Mouse (Mus musculus): ENCODE measurements around the gene 1110032A03Rik. TPM values are rescaled to one million over a fixed set of nuclear protein-coding genes. Genes with fewer than 3 reads are reported as not detected.

Gene 1110032A03Rik
- polyA plus RNA-seq, 1 experiment from 2014 or later, result 19.9 TPM

GRCm38 (mm10) chr9:50809146-50809545, 33.8 kb upstream of the 1110032A03Rik start:
- WGBS, result 93% methylated on average over 13 of the region's 13 CpGs
- Histone ChIP-seq H3K9me3 (replicated peaks) (no peaks in the 10 kb centered on the region), H3K4me1 (replicated peaks) (peaks cover 5% of the 10 kb centered on the region), H3K36me3 (peaks cover 80% of the 10 kb centered on the region), H3K27ac (ENCODE audit: poor library complexity, severe bottlenecking) (no peak overlapping the region), H3K27me3 (replicated peaks) (no peaks in the 10 kb centered on the region), H3K4me3 (no peak overlapping the region), H3K4me2 (no peak overlapping the region), H3K9ac (no peak overlapping the region)
- ATAC-seq (ENCODE audit: insufficient number of reproducible peaks, low FRiP score), result no peak

GRCm38 (mm10) chr9:50808471-50808870, 33.2 kb upstream of the 1110032A03Rik start:
- no peak overlapping the region for H3K9ac ChIP-seq

GRCm38 (mm10) chr9:50803055-50803671, 27.8 kb upstream of the 1110032A03Rik start:
- Histone ChIP-seq H3K27ac (ENCODE audit: poor library complexity, severe bottlenecking) (no peak overlapping the region), H3K9me3 (replicated peaks) (no peaks in the 10 kb centered on the region), H3K36me3 (peaks cover 76% of the 10 kb centered on the region), H3K4me1 (replicated peaks) (no peaks in the 10 kb centered on the region), H3K4me2 (no peak overlapping the region), H3K27me3 (replicated peaks) (no peaks in the 10 kb centered on the region), H3K9ac (no peak overlapping the region), H3K4me3 (no peak overlapping the region)
- WGBS, result 72% methylated on average over 7 of the region's 7 CpGs
- ATAC-seq (ENCODE audit: insufficient number of reproducible peaks, low FRiP score), result peak; percentile 91

More at GRCm38 (mm10) chr9:50808471-50808870, 33.2 kb upstream of the 1110032A03Rik start:
- Histone ChIP-seq H3K4me1 (replicated peaks) (peaks cover 5% of the 10 kb centered on the region), H3K9me3 (replicated peaks) (no peaks in the 10 kb centered on the region), H3K27ac (ENCODE audit: poor library complexity, severe bottlenecking) (no peak overlapping the region), H3K4me2 (no peak overlapping the region), H3K27me3 (replicated peaks) (no peaks in the 10 kb centered on the region), H3K4me3 (no peak overlapping the region), H3K36me3 (peaks cover 80% of the 10 kb centered on the region)
- no peak for ATAC-seq (ENCODE audit: insufficient number of reproducible peaks, low FRiP score)
- 88% methylated on average over 6 of the region's 6 CpGs for WGBS

- no peak overlapping the region for H3K4me2 ChIP-seq
- no peaks in the 10 kb centered on the region for H3K9me3 ChIP-seq (replicated peaks)
- no peaks in the 10 kb centered on the region for H3K4me1 ChIP-seq (replicated peaks)
- no peak for ATAC-seq (ENCODE audit: insufficient number of reproducible peaks, low FRiP score)
- H3K36me3 ChIP-seq, result peaks cover 65% of the 10 kb centered on the region
- H3K9ac ChIP-seq, result no peak overlapping the region
- H3K27me3 ChIP-seq (replicated peaks), result no peaks in the 10 kb centered on the region
- WGBS, result 51% methylated on average over 2 of the region's 2 CpGs
- H3K27ac ChIP-seq (ENCODE audit: poor library complexity, severe bottlenecking), result no peak overlapping the region
- H3K4me3 ChIP-seq, result no peak overlapping the region
Measured at GRCm38 (mm10) chr9:50800985-50801384, 25.7 kb upstream of the 1110032A03Rik start.

GRCm38 (mm10) chr9:50798368-50798767, 23.0 kb upstream of the 1110032A03Rik start:
- Histone ChIP-seq H3K27ac (ENCODE audit: poor library complexity, severe bottlenecking) (no peak overlapping the region), H3K27me3 (replicated peaks) (no peaks in the 10 kb centered on the region), H3K4me2 (no peak overlapping the region), H3K36me3 (peaks cover 56% of the 10 kb centered on the region), H3K4me3 (no peak overlapping the region), H3K9me3 (replicated peaks) (no peaks in the 10 kb centered on the region), H3K9ac (no peak overlapping the region), H3K4me1 (replicated peaks) (no peaks in the 10 kb centered on the region)
- ATAC-seq (ENCODE audit: insufficient number of reproducible peaks, low FRiP score), result no peak
- 88% methylated on average over 5 of the region's 5 CpGs for WGBS

- Histone ChIP-seq H3K9me3 (replicated peaks) (no peaks in the 10 kb centered on the region), H3K36me3 (peaks cover 51% of the 10 kb centered on the region), H3K27ac (ENCODE audit: poor library complexity, severe bottlenecking) (no peak overlapping the region), H3K4me2 (no peak overlapping the region), H3K9ac (no peak overlapping the region), H3K27me3 (replicated peaks) (no peaks in the 10 kb centered on the region), H3K4me1 (replicated peaks) (no peaks in the 10 kb centered on the region), H3K4me3 (no peak overlapping the region)
- WGBS, result 88% methylated on average over 7 of the region's 7 CpGs
- ATAC-seq (ENCODE audit: insufficient number of reproducible peaks, low FRiP score), result no peak
Measured at GRCm38 (mm10) chr9:50797641-50798040, 22.3 kb upstream of the 1110032A03Rik start.

GRCm38 (mm10) chr9:50796776-50797175, 21.5 kb upstream of the 1110032A03Rik start:
- no peak overlapping the region for H3K4me3 ChIP-seq
- H3K4me2 ChIP-seq, result no peak overlapping the region
- H3K36me3 ChIP-seq, result peaks cover 53% of the 10 kb centered on the region
- no peak overlapping the region for H3K9ac ChIP-seq
- H3K4me1 ChIP-seq (replicated peaks), result no peaks in the 10 kb centered on the region
- ATAC-seq (ENCODE audit: insufficient number of reproducible peaks, low FRiP score), result no peak
- H3K27ac ChIP-seq (ENCODE audit: poor library complexity, severe bottlenecking), result no peak overlapping the region
- H3K9me3 ChIP-seq (replicated peaks), result no peaks in the 10 kb centered on the region
- no peaks in the 10 kb centered on the region for H3K27me3 ChIP-seq (replicated peaks)
- 90% methylated on average over 8 of the region's 8 CpGs for WGBS

GRCm38 (mm10) chr9:50795266-50795665, 19.9 kb upstream of the 1110032A03Rik start:
- WGBS, result 92% methylated on average over 3 of the region's 3 CpGs
- no peaks in the 10 kb centered on the region for H3K9me3 ChIP-seq (replicated peaks)
- no peak overlapping the region for H3K27ac ChIP-seq (ENCODE audit: poor library complexity, severe bottlenecking)
- H3K36me3 ChIP-seq, result peaks cover 57% of the 10 kb centered on the region
- H3K4me2 ChIP-seq, result no peak overlapping the region
- no peak for ATAC-seq (ENCODE audit: insufficient number of reproducible peaks, low FRiP score)
- no peak overlapping the region for H3K4me3 ChIP-seq
- H3K27me3 ChIP-seq (replicated peaks), result no peaks in the 10 kb centered on the region
- no peaks in the 10 kb centered on the region for H3K4me1 ChIP-seq (replicated peaks)
- H3K9ac ChIP-seq, result no peak overlapping the region

- Histone ChIP-seq H3K27me3 (replicated peaks) (no peaks in the 10 kb centered on the region), H3K4me1 (replicated peaks) (no peaks in the 10 kb centered on the region), H3K36me3 (peaks cover 84% of the 10 kb centered on the region), H3K9ac (no peak overlapping the region), H3K27ac (ENCODE audit: poor library complexity, severe bottlenecking) (no peak overlapping the region), H3K4me2 (no peak overlapping the region), H3K9me3 (replicated peaks) (no peaks in the 10 kb centered on the region), H3K4me3 (no peak overlapping the region)
- ATAC-seq (ENCODE audit: insufficient number of reproducible peaks, low FRiP score), result no peak
- WGBS, result 66% methylated on average over 2 of the region's 2 CpGs
Measured at GRCm38 (mm10) chr9:50782155-50782554, 6.8 kb upstream of the 1110032A03Rik start.

- H3K4me2 ChIP-seq, result peak overlapping the region; percentile 82
- H3K4me1 ChIP-seq (replicated peaks), result peaks cover 8% of the 10 kb centered on the region
- H3K9ac ChIP-seq, result peak overlapping the region; percentile 92
- peaks cover 34% of the 10 kb centered on the region for H3K36me3 ChIP-seq
- WGBS, result 54% methylated on average over 11 of the region's 11 CpGs
- H3K9me3 ChIP-seq (replicated peaks), result no peaks in the 10 kb centered on the region
- H3K27ac ChIP-seq (ENCODE audit: poor library complexity, severe bottlenecking), result no peak overlapping the region
- no peak for ATAC-seq (ENCODE audit: insufficient number of reproducible peaks, low FRiP score)
- no peaks in the 10 kb centered on the region for H3K27me3 ChIP-seq (replicated peaks)
- peak overlapping the region; percentile 88 for H3K4me3 ChIP-seq
Measured at GRCm38 (mm10) chr9:50776162-50776760, 941 bp upstream of the 1110032A03Rik start.

- Histone ChIP-seq H3K9me3 (replicated peaks) (no peaks in the 10 kb centered on the region), H3K4me3 (peak overlapping the region; percentile 88), H3K4me1 (replicated peaks) (peaks cover 8% of the 10 kb centered on the region), H3K27ac (ENCODE audit: poor library complexity, severe bottlenecking) (peak overlapping the region; percentile 60; the same call in 1 of the 2 replicates), H3K27me3 (replicated peaks) (no peaks in the 10 kb centered on the region), H3K36me3 (peaks cover 31% of the 10 kb centered on the region), H3K9ac (peak overlapping the region; percentile 92), H3K4me2 (peak overlapping the region; percentile 82)
- under 1% methylated on average over 27 of the region's 30 CpGs for WGBS
- ATAC-seq (ENCODE audit: insufficient number of reproducible peaks, low FRiP score), result peak; percentile 51
Measured at GRCm38 (mm10) chr9:50775662-50776126, 374 bp upstream of the 1110032A03Rik start.
